Mouse (Mus musculus): Measurements from ENCODE around the gene Chic2.

DNA sequence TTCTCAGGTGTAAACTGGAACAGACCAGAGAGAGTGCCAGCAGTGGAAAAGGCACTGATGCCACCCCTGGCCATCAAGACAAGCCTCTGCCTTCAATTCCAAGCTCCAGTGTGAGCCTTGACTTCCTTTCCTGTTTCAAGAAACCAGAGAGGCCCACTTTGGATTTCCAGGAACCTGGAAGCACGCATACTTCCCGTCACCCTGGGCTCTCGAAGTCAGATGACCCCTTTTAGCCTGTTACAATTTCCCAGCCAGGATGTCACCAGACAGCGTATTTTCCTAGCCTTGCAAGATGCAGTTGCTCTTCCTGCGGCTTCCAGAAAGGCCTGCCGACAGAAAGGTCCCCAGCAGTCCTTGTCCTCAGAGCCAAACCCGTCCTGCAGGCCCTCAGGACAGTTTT, 65.0 kb downstream of the Chic2 start:
- TF ChIP-seq POLR2A (IDR thresholded peaks at IDR 0.05; ENCODE audit: extremely low read depth, insufficient read depth, low read length) (no peak), CTCF (IDR thresholded peaks at IDR 0.05; ENCODE audit: extremely low read depth, insufficient read depth, low read length) (no peak)
